Mouse (Mus musculus): ENCODE data around the gene Ddx6.

The Ddx6 gene

GRCm38 (mm10) chr9:44641616-44642015, 36.9 kb downstream of the Ddx6 start:
- DNase-seq (ENCODE audit: low spot score), result no peak

GRCm38 (mm10) chr9:44643103-44643502, 38.4 kb downstream of the Ddx6 start:
- DNase-seq (ENCODE audit: low spot score), result no peak

GRCm38 (mm10) chr9:44644186-44644585, 39.5 kb downstream of the Ddx6 start:
- DNase-seq (ENCODE audit: low spot score), result no peak

- DNase-seq (ENCODE audit: low spot score), result no peak
Measured at GRCm38 (mm10) chr9:44645481-44645880, 40.8 kb downstream of the Ddx6 start.

- DNase-seq (ENCODE audit: low spot score), result no peak
Measured at GRCm38 (mm10) chr9:44645924-44646323, 41.2 kb downstream of the Ddx6 start.

GRCm38 (mm10) chr9:44646366-44646765, 41.7 kb downstream of the Ddx6 start:
- DNase-seq (ENCODE audit: low spot score), result no peak

- no peak for DNase-seq (ENCODE audit: low spot score)
Measured at GRCm38 (mm10) chr9:44647026-44647425, 42.3 kb downstream of the Ddx6 start.

GRCm38 (mm10) chr9:44647656-44648055, 43.0 kb downstream of the Ddx6 start:
- DNase-seq (ENCODE audit: low spot score), result no peak

- DNase-seq (ENCODE audit: low spot score), result no peak
Measured at GRCm38 (mm10) chr9:44648881-44649281, 44.2 kb downstream of the Ddx6 start.

GRCm38 (mm10) chr9:44652027-44652426, 47.3 kb downstream of the Ddx6 start:
- peak; percentile 80 for DNase-seq (ENCODE audit: low spot score)

GRCm38 (mm10) chr9:44653896-44654295, 49.2 kb downstream of the Ddx6 start:
- DNase-seq (ENCODE audit: low spot score), result no peak

- DNase-seq (ENCODE audit: low spot score), result peak; percentile 90
Measured at GRCm38 (mm10) chr9:44655098-44656066, 50.7 kb downstream of the Ddx6 start.

GRCm38 (mm10) chr9:44663706-44664105, 59.0 kb downstream of the Ddx6 start:
- DNase-seq (ENCODE audit: low spot score), result no peak

GRCm38 (mm10) chr9:44671416-44671815, 66.7 kb downstream of the Ddx6 start:
- no peak for DNase-seq (ENCODE audit: low spot score)

- no peak for DNase-seq (ENCODE audit: low spot score)
Measured at GRCm38 (mm10) chr9:44672291-44672865, 67.7 kb downstream of the Ddx6 start.

- no peak for DNase-seq (ENCODE audit: low spot score)
Measured at GRCm38 (mm10) chr9:44673005-44673404, 68.3 kb downstream of the Ddx6 start, which contains the start of gene Treh. Treh (plus strand) TSS chr9:44673233.

- DNase-seq (ENCODE audit: low spot score), result no peak
Measured at GRCm38 (mm10) chr9:44678288-44678871, 73.7 kb downstream of the Ddx6 start.

- no peak for DNase-seq (ENCODE audit: low spot score)
Measured at GRCm38 (mm10) chr9:44679565-44679964, 74.9 kb downstream of the Ddx6 start.

- no peak for DNase-seq (ENCODE audit: low spot score)
Measured at GRCm38 (mm10) chr9:44683046-44683445, 78.4 kb downstream of the Ddx6 start.

GRCm38 (mm10) chr9:44685346-44686330, 80.9 kb downstream of the Ddx6 start:
- peak; percentile 90 for DNase-seq (ENCODE audit: low spot score)

- DNase-seq (ENCODE audit: low spot score), result peak; percentile 54
Measured at GRCm38 (mm10) chr9:44686638-44687037, 81.9 kb downstream of the Ddx6 start.

GRCm38 (mm10) chr9:44688013-44688412, 83.3 kb downstream of the Ddx6 start:
- DNase-seq (ENCODE audit: low spot score), result no peak

Measured in retina, embryonic 14.5 days (tissue).